Mouse (Mus musculus): ENCODE results near the gene Adi1. TPM values are rescaled to one million over a fixed set of nuclear protein-coding genes. Genes with fewer than 3 reads are reported as not detected.

Gene Adi1
- polyA plus RNA-seq, 1 experiment from 2014 or later, result 75.2 TPM

Small RNA genes lying within 50 kb of the gene (microRNA-seq; reads per million reads assigned to microRNA genes)
- gene Mir6937 (ENCODE audit: borderline number of aligned reads), result not detected

Other genes starting within 250 kb of the Adi1 start
- 0.10 and 0.12 TPM in 2 replicates for gene Dcdc2c, start 122.8 kb upstream of the Adi1 start, polyA plus RNA-seq (2015; fragmentation: Nextera tagmentation; extraction: Ambion mirVana)
- not detected in 2 replicates for gene Allc, start 92.7 kb upstream of the Adi1 start, polyA plus RNA-seq (2015; fragmentation: Nextera tagmentation; extraction: Ambion mirVana)
- gene Colec11, start 51.9 kb upstream of the Adi1 start, polyA plus RNA-seq (2015; fragmentation: Nextera tagmentation; extraction: Ambion mirVana), result 3.5 and 4.0 TPM in 2 replicates
- gene Rps7, start 39.3 kb upstream of the Adi1 start, polyA plus RNA-seq (2015; fragmentation: Nextera tagmentation; extraction: Ambion mirVana), result 1,181 and 1,244 TPM in 2 replicates
- 34.9 and 38.6 TPM in 2 replicates for gene Rnaseh1, start 25.6 kb upstream of the Adi1 start, polyA plus RNA-seq (2015; fragmentation: Nextera tagmentation; extraction: Ambion mirVana)
- 38.6 and 40.0 TPM in 2 replicates for gene Trappc12, start 75.2 kb downstream of the Adi1 start, polyA plus RNA-seq (2015; fragmentation: Nextera tagmentation; extraction: Ambion mirVana)
- 50.3 and 57.0 TPM in 2 replicates for gene Eipr1, start 76.6 kb downstream of the Adi1 start, polyA plus RNA-seq (2015; fragmentation: Nextera tagmentation; extraction: Ambion mirVana)